Mouse (Mus musculus): ENCODE results near the gene Kmt2b.

DNA sequence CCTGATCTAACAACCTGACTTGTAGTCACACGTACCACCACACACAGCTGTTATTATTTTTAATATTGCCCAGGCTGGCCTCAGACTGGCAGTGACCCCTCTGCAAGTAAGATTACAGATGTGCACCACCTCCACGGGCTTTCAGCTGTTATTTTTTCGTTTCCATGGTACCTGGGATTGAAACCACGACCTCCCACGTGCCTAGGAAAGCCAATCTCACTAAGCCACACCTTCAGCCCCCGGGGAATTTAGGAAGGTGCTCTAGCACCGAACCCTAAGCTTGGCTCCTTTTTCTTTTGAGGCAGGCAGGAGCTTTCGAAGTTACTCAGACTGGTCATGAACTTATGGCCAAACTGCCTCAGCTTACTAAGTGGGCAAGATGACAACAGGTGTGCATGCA lies 15.9 kb upstream of the Kmt2b start:
- no peak for TF ChIP-seq CTCF (IDR thresholded peaks at IDR 0.05; ENCODE audit: control insufficient read depth, insufficient read depth, insufficient read length)
- TF ChIP-seq MYOG (IDR thresholded peaks at IDR 0.05; ENCODE audit: control insufficient read depth, extremely low read depth, insufficient read length), result no peak
- no peak for TF ChIP-seq USF1 (IDR thresholded peaks at IDR 0.05; ENCODE audit: low read depth)
- no peak for TF ChIP-seq CEBPB (IDR thresholded peaks at IDR 0.05; ENCODE audit: low read depth)
- no peak for TF ChIP-seq MAX (IDR thresholded peaks at IDR 0.05)
- no peak for TF ChIP-seq MYOD1 (IDR thresholded peaks at IDR 0.05; ENCODE audit: control insufficient read depth, insufficient read length, low read depth)
- no peak for TF ChIP-seq FOSL1 (IDR thresholded peaks at IDR 0.05; ENCODE audit: insufficient read depth, low read length, poor library complexity, severe bottlenecking)

All from C2C12 (cell line).